8 mouse cellular contexts compared by ENCODE assay signal in genomic region chr12:15704412-15704811, GRCm38 (mm10).
DNase-seq lines count a peak whose midpoint lies in the region; ATAC-seq lines count a peak whose summit lies in the region.

No protein-coding gene starts in this region.

- no peak overlapping the region for H3K4me3 ChIP-seq in lung, embryonic 15.5 days
- H3K4me3 ChIP-seq in stomach, embryonic 16.5 days (replicated peaks; ENCODE audit: low read length): no peak overlapping the region

- H3K27ac ChIP-seq in lung, embryonic 15.5 days: peak overlapping the region; percentile 74
- peak overlapping the region; percentile 69 for H3K27ac ChIP-seq in stomach, embryonic 16.5 days (ENCODE audit: low read length)

- DNase-seq in frontal cortex, adult 2 months (ENCODE audit: extremely low spot score in 1 of 2, low spot score in 1 of 2): peak; percentile 9 to 66
- DNase-seq in frontal cortex, postnatal 10 days (ENCODE audit: low spot score in 2 of 2): no peak
- DNase-seq in adrenal gland, adult (ENCODE audit: inconsistent age in 2 of 2, low spot score in 1 of 2): peak; percentile 77 to 91
- peak; percentile 81 for DNase-seq in gastrocnemius, postnatal 25 days
- peak; percentile 68 to 87 for DNase-seq in kidney, adult 8-10 months

- H3K4me2 ChIP-seq in lung, embryonic 15.5 days: peak overlapping the region; percentile 12; the same call in 1 of the 2 replicates
- no peak overlapping the region; the same call in 1 of the 2 replicates for H3K4me2 ChIP-seq in stomach, embryonic 16.5 days (ENCODE audit: low read depth, low read length)

- no peaks in the 10 kb centered on the region for H3K36me3 ChIP-seq in lung, embryonic 15.5 days
- H3K36me3 ChIP-seq in stomach, embryonic 16.5 days (ENCODE audit: control insufficient read depth, insufficient read depth, low read length): no peaks in the 10 kb centered on the region

- no peaks in the 10 kb centered on the region for H3K9me3 ChIP-seq in lung, embryonic 15.5 days
- no peaks in the 10 kb centered on the region for H3K9me3 ChIP-seq in stomach, embryonic 16.5 days (replicated peaks; ENCODE audit: control insufficient read depth, low read length)

- no peak overlapping the region for H3K9ac ChIP-seq in lung, embryonic 15.5 days
- H3K9ac ChIP-seq in stomach, embryonic 16.5 days (ENCODE audit: low read length): no peak overlapping the region

- no peaks in the 10 kb centered on the region for H3K27me3 ChIP-seq in lung, embryonic 15.5 days
- no peaks in the 10 kb centered on the region for H3K27me3 ChIP-seq in stomach, embryonic 16.5 days (ENCODE audit: control insufficient read depth, insufficient read depth, low read length)

- 14% methylated on average over 5 of the region's 5 CpGs for WGBS in lung, embryonic 15.5 days
- WGBS in stomach, embryonic 16.5 days: 28% methylated on average over 5 of the region's 5 CpGs

- H3K4me1 ChIP-seq in lung, embryonic 15.5 days: peaks cover 14% of the 10 kb centered on the region
- no peaks in the 10 kb centered on the region; the same call in none of the 2 replicates for H3K4me1 ChIP-seq in stomach, embryonic 16.5 days (ENCODE audit: control insufficient read depth, insufficient read depth, low read length)

- peak; percentile 94 for ATAC-seq in lung, embryonic 15.5 days (ENCODE audit: borderline replicate concordance, extremely low read depth, low FRiP score, low TSS enrichment)
- ATAC-seq in stomach, embryonic 16.5 days (ENCODE audit: insufficient read depth, low FRiP score): peak; percentile 87
- no peak for ATAC-seq in erythroid progenitor cell, adult 5-6 weeks (replicated peaks; ENCODE audit: low FRiP score, poor library complexity, severe bottlenecking)

Comparison
In these comparisons a context has a peak if more than half of its experiments do, and no peak if none do; other contexts are left out.
1. DNase-seq: peak in frontal cortex, adult 2 months (2 of 2), adrenal gland, adult (2 of 2), gastrocnemius, postnatal 25 days (single experiment) and kidney, adult 8-10 months (2 of 2); none in frontal cortex, postnatal 10 days (0 of 2).